Mouse (Mus musculus): ENCODE data around the gene Fdps. TPM values are rescaled to one million over a fixed set of nuclear protein-coding genes. Genes with fewer than 3 reads are reported as not detected.
A peak's percentile ranks its signal among the peaks of the same experiment; 100 is the strongest.

The Fdps gene
- polyA plus RNA-seq, 1 experiment = 107 TPM

- Histone ChIP-seq H3K4me1 (ENCODE audit: control insufficient read depth, insufficient read depth, low read length) (no peaks in the 10 kb centered on the region), H3K4me3 (ENCODE audit: insufficient read depth, low read length) (no peak overlapping the region), H3K27ac (ENCODE audit: insufficient read depth, low read length) (no peak overlapping the region)
- TF ChIP-seq CTCF (IDR thresholded peaks at IDR 0.05; ENCODE audit: extremely low read depth, insufficient read depth, low read length) (no peak), POLR2A (IDR thresholded peaks at IDR 0.05; ENCODE audit: extremely low read depth, insufficient read depth, low read length) (no peak)
These were observed 5.1 kb upstream of the Fdps start for GRCm38 (mm10) chr3:89106881-89107280.

GRCm38 (mm10) chr3:89103291-89103595 lies 1.5 kb upstream of the Fdps start:
- TF ChIP-seq POLR2A (IDR thresholded peaks at IDR 0.05; ENCODE audit: extremely low read depth, insufficient read depth, low read length) (no peak), CTCF (IDR thresholded peaks at IDR 0.05; ENCODE audit: extremely low read depth, insufficient read depth, low read length) (no peak)
- Histone ChIP-seq H3K4me3 (ENCODE audit: insufficient read depth, low read length) (no peak overlapping the region), H3K27ac (ENCODE audit: insufficient read depth, low read length) (no peak overlapping the region), H3K4me1 (ENCODE audit: control insufficient read depth, insufficient read depth, low read length) (no peaks in the 10 kb centered on the region)

- H3K4me3 ChIP-seq (ENCODE audit: insufficient read depth, low read length) = no peak overlapping the region
- TF ChIP-seq CTCF (IDR thresholded peaks at IDR 0.05; ENCODE audit: extremely low read depth, insufficient read depth, low read length) = no peak
- TF ChIP-seq POLR2A (IDR thresholded peaks at IDR 0.05; ENCODE audit: extremely low read depth, insufficient read depth, low read length) = no peak
- H3K27ac ChIP-seq (ENCODE audit: insufficient read depth, low read length) = no peak overlapping the region
- no peaks in the 10 kb centered on the region for H3K4me1 ChIP-seq (ENCODE audit: control insufficient read depth, insufficient read depth, low read length)
These were observed 934 bp upstream of the Fdps start for GRCm38 (mm10) chr3:89102495-89103290.

GRCm38 (mm10) chr3:89101459-89101811 lies 324 bp downstream of the Fdps start:
- peak overlapping the region; percentile 63 for H3K4me3 ChIP-seq (ENCODE audit: insufficient read depth, low read length)
- H3K27ac ChIP-seq (ENCODE audit: insufficient read depth, low read length) = no peak overlapping the region
- TF ChIP-seq CTCF (IDR thresholded peaks at IDR 0.05; ENCODE audit: extremely low read depth, insufficient read depth, low read length) (no peak), POLR2A (IDR thresholded peaks at IDR 0.05; ENCODE audit: extremely low read depth, insufficient read depth, low read length) (no peak)
- no peaks in the 10 kb centered on the region for H3K4me1 ChIP-seq (ENCODE audit: control insufficient read depth, insufficient read depth, low read length)

DNA sequence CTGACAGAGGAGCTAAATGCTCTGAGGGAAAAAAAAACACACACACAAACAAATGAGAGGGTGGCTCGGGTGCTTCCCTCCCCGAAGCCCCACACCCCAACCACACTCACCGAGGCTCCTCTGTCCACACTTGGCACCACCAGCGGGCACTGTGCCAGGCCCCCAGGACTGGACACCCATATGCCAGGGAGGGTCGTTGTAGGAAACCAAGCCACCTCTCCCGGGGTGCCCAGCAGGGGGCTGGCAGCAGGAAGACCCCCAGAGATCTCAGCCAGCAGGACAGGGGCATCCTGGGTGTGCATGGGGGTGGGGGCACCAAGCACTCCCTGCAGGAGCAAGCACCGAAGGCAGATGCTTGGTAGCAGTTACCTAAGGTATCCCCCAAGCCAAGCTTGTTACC lies 948 bp downstream of the Fdps start, which contains the start of gene Gm43738:
Gm43738 (minus strand) TSS at position 289 of the 400 bp plus-strand sequence.
- Histone ChIP-seq H3K4me1 (ENCODE audit: control insufficient read depth, insufficient read depth, low read length) (no peaks in the 10 kb centered on the region), H3K27ac (ENCODE audit: insufficient read depth, low read length) (no peak within 1 kb of the TSS), H3K4me3 (ENCODE audit: insufficient read depth, low read length) (peak within 1 kb of the TSS; percentile 63)
- TF ChIP-seq CTCF (IDR thresholded peaks at IDR 0.05; ENCODE audit: extremely low read depth, insufficient read depth, low read length) (no peak), POLR2A (IDR thresholded peaks at IDR 0.05; ENCODE audit: extremely low read depth, insufficient read depth, low read length) (no peak)

DNA sequence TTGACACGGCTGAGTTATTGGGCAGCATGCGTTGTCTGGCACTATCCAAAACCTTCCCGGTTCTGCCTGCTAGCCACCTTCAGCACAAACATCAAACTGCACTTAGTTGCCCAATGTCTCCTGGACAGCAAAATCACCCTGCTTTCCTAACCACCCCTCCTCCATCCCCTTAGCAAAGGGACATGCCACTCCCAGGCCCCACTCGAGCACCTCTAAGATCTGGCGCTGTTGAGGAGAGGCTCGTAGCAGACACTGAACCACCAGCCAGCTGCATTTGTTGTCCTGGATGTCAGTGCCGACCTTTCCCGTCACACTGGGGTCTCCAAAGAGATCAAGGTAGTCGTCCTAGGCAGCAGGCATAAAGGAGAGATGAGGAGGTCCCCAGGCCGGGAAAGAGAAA lies 7.7 kb downstream of the Fdps start:
- TF ChIP-seq POLR2A (IDR thresholded peaks at IDR 0.05; ENCODE audit: extremely low read depth, insufficient read depth, low read length) (no peak), CTCF (IDR thresholded peaks at IDR 0.05; ENCODE audit: extremely low read depth, insufficient read depth, low read length) (no peak)
- H3K4me1 ChIP-seq (ENCODE audit: control insufficient read depth, insufficient read depth, low read length) = no peaks in the 10 kb centered on the region
- no peak overlapping the region for H3K4me3 ChIP-seq (ENCODE audit: insufficient read depth, low read length)
- H3K27ac ChIP-seq (ENCODE audit: insufficient read depth, low read length) = no peak overlapping the region

DNA sequence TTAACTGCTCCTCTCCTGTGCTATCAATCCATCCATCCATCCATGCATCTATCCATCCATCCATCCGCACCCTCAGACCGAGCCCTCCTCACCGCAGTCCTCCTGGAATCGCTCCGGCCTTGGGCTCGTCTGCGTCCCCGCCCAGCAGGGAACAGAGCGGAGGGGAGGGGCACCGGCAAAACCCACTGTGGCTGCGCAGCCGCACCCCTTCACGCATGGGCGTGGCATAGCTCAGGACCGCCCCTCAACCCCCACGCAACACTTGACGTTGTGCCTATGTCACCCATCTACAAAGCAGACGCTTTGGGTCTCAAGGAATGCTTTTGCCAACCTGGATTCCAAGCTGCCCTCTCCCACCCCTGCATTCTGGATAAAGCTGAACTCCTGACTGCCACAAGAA lies 8.6 kb downstream of the Fdps start, which contains the start of gene Rusc1:
Rusc1 (minus strand) TSS at position 137 of the 400 bp plus-strand sequence.
- TF ChIP-seq POLR2A (IDR thresholded peaks at IDR 0.05; ENCODE audit: extremely low read depth, insufficient read depth, low read length) = peak; percentile 97
- no peak for TF ChIP-seq CTCF (IDR thresholded peaks at IDR 0.05; ENCODE audit: extremely low read depth, insufficient read depth, low read length)
- Histone ChIP-seq H3K4me3 (ENCODE audit: insufficient read depth, low read length) (peak within 1 kb of the TSS; percentile 75), H3K27ac (ENCODE audit: insufficient read depth, low read length) (peak within 1 kb of the TSS; percentile 60), H3K4me1 (ENCODE audit: control insufficient read depth, insufficient read depth, low read length) (no peaks in the 10 kb centered on the region)

DNA sequence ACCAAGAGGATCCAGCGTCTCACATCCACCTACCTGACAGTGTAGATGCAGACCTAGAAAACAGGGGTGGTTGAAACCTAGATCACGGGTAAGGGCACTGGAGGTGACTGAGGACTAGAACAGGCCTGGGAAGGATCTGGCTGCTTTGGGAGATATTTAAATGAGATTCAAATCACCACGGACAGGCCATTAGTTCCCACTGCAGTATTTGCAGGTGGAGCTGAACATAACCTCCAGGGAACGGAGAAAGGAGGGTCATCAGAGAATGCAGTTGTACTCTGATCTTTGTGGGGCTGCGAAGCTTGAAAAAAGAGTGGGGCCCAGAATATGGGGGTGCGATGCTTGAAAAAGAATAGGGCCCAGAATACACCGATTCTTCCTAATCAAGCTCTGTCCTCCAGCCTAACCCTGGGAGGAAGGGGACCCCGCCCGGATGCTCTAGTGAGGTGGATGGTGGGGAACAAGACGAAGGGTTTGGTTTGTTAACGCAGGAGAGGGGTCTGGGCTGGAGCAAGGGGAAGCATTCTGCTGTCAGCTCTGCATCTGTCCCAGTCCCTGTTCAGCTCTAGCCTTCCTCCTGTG lies 9.2 kb downstream of the Fdps start:
- H3K4me3 ChIP-seq (ENCODE audit: insufficient read depth, low read length) = peak overlapping the region; percentile 75
- no peak for TF ChIP-seq CTCF (IDR thresholded peaks at IDR 0.05; ENCODE audit: extremely low read depth, insufficient read depth, low read length)
- TF ChIP-seq POLR2A (IDR thresholded peaks at IDR 0.05; ENCODE audit: extremely low read depth, insufficient read depth, low read length) = no peak

GRCm38 (mm10) chr3:89091811-89092508 lies 9.8 kb downstream of the Fdps start:
- no peak for TF ChIP-seq CTCF (IDR thresholded peaks at IDR 0.05; ENCODE audit: extremely low read depth, insufficient read depth, low read length)
- no peak for TF ChIP-seq POLR2A (IDR thresholded peaks at IDR 0.05; ENCODE audit: extremely low read depth, insufficient read depth, low read length)

More for the DNA sequence above, 9.2 kb downstream of the Fdps start:
- peak overlapping the region; percentile 60 for H3K27ac ChIP-seq (ENCODE audit: insufficient read depth, low read length)
- no peaks in the 10 kb centered on the region for H3K4me1 ChIP-seq (ENCODE audit: control insufficient read depth, insufficient read depth, low read length)

More at GRCm38 (mm10) chr3:89091811-89092508, 9.8 kb downstream of the Fdps start:
- H3K27ac ChIP-seq (ENCODE audit: insufficient read depth, low read length) = peak overlapping the region; percentile 60
- H3K4me1 ChIP-seq (ENCODE audit: control insufficient read depth, insufficient read depth, low read length) = no peaks in the 10 kb centered on the region
- peak overlapping the region; percentile 75 for H3K4me3 ChIP-seq (ENCODE audit: insufficient read depth, low read length)
